Mouse (Mus musculus): ENCODE measurements around the gene Depdc5. TPM values are rescaled to one million over a fixed set of nuclear protein-coding genes. Genes with fewer than 3 reads are reported as not detected.
"Not testable (repeated sequence)": the region's sequence is repeated elsewhere in the genome, so short reads cannot be mapped to it uniquely, and the experiment has no call there.

Gene Depdc5
- polyA plus RNA-seq, 1 experiment from 2014 or later: 30.4 TPM

DNA sequence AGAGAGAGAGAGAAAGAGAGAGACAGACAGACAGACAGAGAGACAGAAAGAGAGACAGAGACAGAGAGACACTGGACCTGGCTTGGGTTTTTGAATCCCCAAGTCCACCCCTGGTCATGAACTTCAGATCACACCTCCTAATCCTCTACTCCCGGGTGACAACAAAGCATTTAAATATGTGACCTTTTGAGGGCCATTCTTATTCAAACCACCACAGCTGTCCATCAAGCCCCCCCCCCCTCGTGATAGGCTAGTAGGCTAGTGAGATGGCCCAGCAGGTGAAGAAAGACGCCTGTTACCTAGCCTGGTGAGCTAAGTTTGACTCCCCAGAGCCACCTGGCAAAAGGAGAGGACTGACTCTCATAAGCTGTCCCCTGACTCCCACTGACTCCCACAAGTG, 171.4 kb downstream of the Depdc5 start:
- Histone ChIP-seq H3K9me3 (no peaks in the 10 kb centered on the region), H3K4me3 (no peak overlapping the region)

GRCm38 (mm10) chr5:33038656-33039509, 175.4 kb downstream of the Depdc5 start:
- H3K4me2 ChIP-seq (replicated peaks): peak overlapping the region; percentile 34
- no peak overlapping the region for H3K4me3 ChIP-seq
- no peak overlapping the region for H3K9ac ChIP-seq
- no peaks in the 10 kb centered on the region for H3K36me3 ChIP-seq
- H3K9me3 ChIP-seq: no peaks in the 10 kb centered on the region
- no peak overlapping the region for H3K27ac ChIP-seq
- no peaks in the 10 kb centered on the region for H3K4me1 ChIP-seq
- 48% methylated on average over 13 of the region's 13 CpGs for WGBS
- no peak for ATAC-seq (ENCODE audit: insufficient number of reproducible peaks, insufficient read depth, low FRiP score, low TSS enrichment)
- H3K27me3 ChIP-seq: no peaks in the 10 kb centered on the region

More for the DNA sequence above, 171.4 kb downstream of the Depdc5 start:
- H3K36me3 ChIP-seq: no peaks in the 10 kb centered on the region
- no peak for ATAC-seq (ENCODE audit: insufficient number of reproducible peaks, insufficient read depth, low FRiP score, low TSS enrichment)
- no peaks in the 10 kb centered on the region for H3K27me3 ChIP-seq
- no peaks in the 10 kb centered on the region for H3K4me1 ChIP-seq
- H3K4me2 ChIP-seq (replicated peaks): no peak overlapping the region
- WGBS: 30% methylated on average over 3 of the region's 3 CpGs
- H3K27ac ChIP-seq: no peak overlapping the region
- H3K9ac ChIP-seq: no peak overlapping the region

- H3K4me1 ChIP-seq: no peaks in the 10 kb centered on the region
- no peak for ATAC-seq (ENCODE audit: insufficient number of reproducible peaks, insufficient read depth, low FRiP score, low TSS enrichment)
- H3K36me3 ChIP-seq: no peaks in the 10 kb centered on the region
- H3K27me3 ChIP-seq: no peaks in the 10 kb centered on the region
- no peak overlapping the region for H3K9ac ChIP-seq
- H3K4me3 ChIP-seq: no peak overlapping the region
- H3K9me3 ChIP-seq: no peaks in the 10 kb centered on the region
- WGBS: 6% methylated on average over 13 of the region's 13 CpGs
- no peak overlapping the region for H3K27ac ChIP-seq
- peak overlapping the region; percentile 34 for H3K4me2 ChIP-seq (replicated peaks)
Observed at GRCm38 (mm10) chr5:33039510-33039911, 176.0 kb downstream of the Depdc5 start.

GRCm38 (mm10) chr5:33040735-33041134, 177.2 kb downstream of the Depdc5 start:
- 69% methylated on average over 1 of the region's 1 CpGs for WGBS
- not testable (repeated sequence) for ATAC-seq (ENCODE audit: insufficient number of reproducible peaks, insufficient read depth, low FRiP score, low TSS enrichment); H3K4me1 ChIP-seq; H3K36me3 ChIP-seq; H3K27ac ChIP-seq; H3K9me3 ChIP-seq; H3K9ac ChIP-seq; H3K4me2 ChIP-seq (replicated peaks); H3K27me3 ChIP-seq; H3K4me3 ChIP-seq

- Histone ChIP-seq H3K27me3 (no peaks in the 10 kb centered on the region), H3K36me3 (no peaks in the 10 kb centered on the region), H3K27ac (no peak overlapping the region), H3K4me1 (no peaks in the 10 kb centered on the region), H3K4me3 (no peak overlapping the region), H3K9me3 (no peaks in the 10 kb centered on the region), H3K9ac (no peak overlapping the region), H3K4me2 (replicated peaks) (no peak overlapping the region)
- no peak for ATAC-seq (ENCODE audit: insufficient number of reproducible peaks, insufficient read depth, low FRiP score, low TSS enrichment)
- 71% methylated on average over 10 of the region's 10 CpGs for WGBS
Observed at GRCm38 (mm10) chr5:33043397-33043796, 179.9 kb downstream of the Depdc5 start.

Other genes starting within 250 kb of the Depdc5 start
- 62.0 and 68.3 TPM in 2 replicates for gene Pisd, start 78.1 kb upstream of the Depdc5 start, polyA plus RNA-seq (2016; fragmentation: Nextera tagmentation; extraction: Ambion mirVana)
- gene Gm20671, start 36.6 kb upstream of the Depdc5 start, polyA plus RNA-seq (2016; fragmentation: Nextera tagmentation; extraction: Ambion mirVana): not detected in 2 replicates
- gene Prr14l, start 9.4 kb upstream of the Depdc5 start, polyA plus RNA-seq (2016; fragmentation: Nextera tagmentation; extraction: Ambion mirVana): 14.1 and 16.2 TPM in 2 replicates
- 397 and 405 TPM in 2 replicates for gene Ywhah, start 155.1 kb downstream of the Depdc5 start, polyA plus RNA-seq (2016; fragmentation: Nextera tagmentation; extraction: Ambion mirVana)
- 0.06 TPM in 1 of 2 replicates, not detected in the other for gene Slc5a1, start 240.5 kb downstream of the Depdc5 start, polyA plus RNA-seq (2016; fragmentation: Nextera tagmentation; extraction: Ambion mirVana)

Data from embryonic facial prominence, embryonic 12.5 days (tissue).